Mouse (Mus musculus) limb, embryonic 14.5 days (tissue): Measurements from ENCODE around the gene Cyp2w1. TPM values are rescaled to one million over a fixed set of nuclear protein-coding genes. Genes with fewer than 3 reads are reported as not detected.

Experiments used
- ATAC-seq: fragments of 200-750 bp; cut with Nextera tagmentation; 2 replicates; pipeline ENCODE4 v1.8.0; 2017; ENCODE audit warnings: low read depth, moderate number of reproducible peaks, moderate TSS enrichment; ENCODE audit not compliant: low FRiP score
- DNase-seq: peaks from one replicate; pipeline ENCODE4 v3.0.0-alpha.2; 2015; ENCODE audit warnings: low spot score
- H3K27ac ChIP-seq: fragments of 300-500 bp; sonication (generic); replicated peaks from 2 replicates; pipeline ENCODE4 v1.5.1; 2014; ENCODE audit warnings: low read depth, mild to moderate bottlenecking, low read length, moderate library complexity, mixed read lengths
- H3K27me3 ChIP-seq: fragments of 300-500 bp; sonication (generic); 2 replicates; pipeline ENCODE4 v1.6.1; 2014; ENCODE audit warnings: low read length, mixed read lengths; ENCODE audit not compliant: control insufficient read depth, insufficient read depth
- H3K36me3 ChIP-seq: fragments of 300-500 bp; sonication (generic); 2 replicates; pipeline ENCODE4 v1.6.1; 2014; ENCODE audit warnings: mild to moderate bottlenecking, low read length, moderate library complexity, mixed read lengths; ENCODE audit not compliant: control insufficient read depth, insufficient read depth
- H3K4me1 ChIP-seq: fragments of 300-500 bp; sonication (generic); 2 replicates; pipeline ENCODE4 v1.6.1; 2014; ENCODE audit warnings: antibody characterized with exemption, low read length, mixed read lengths; ENCODE audit not compliant: control insufficient read depth, insufficient read depth
- H3K4me2 ChIP-seq: fragments of 300-500 bp; sonication (generic); replicated peaks from 2 replicates; pipeline ENCODE4 v1.6.1; 2014; ENCODE audit warnings: low read depth, mild to moderate bottlenecking, low read length, moderate library complexity; ENCODE audit not compliant: severe bottlenecking
- H3K4me3 ChIP-seq: fragments of 300-500 bp; sonication (generic); replicated peaks from 2 replicates; pipeline ENCODE4 v1.5.1; 2014; ENCODE audit warnings: low read length
- H3K9ac ChIP-seq: fragments of 300-500 bp; sonication (generic); 2 replicates; pipeline ENCODE4 v1.6.1; 2014; ENCODE audit warnings: mild to moderate bottlenecking, low read depth, low read length, moderate library complexity; ENCODE audit not compliant: severe bottlenecking
- H3K9me3 ChIP-seq: fragments of 300-500 bp; sonication (generic); 2 replicates; pipeline ENCODE4 v1.6.1; 2016; ENCODE audit warnings: low read length; ENCODE audit not compliant: control insufficient read depth
- POLR2A ChIP-seq: fragments of 200-500 bp; IDR thresholded peaks from 2 replicates; pipeline ENCODE4 v1.8.0; 2012; ENCODE audit warnings: inconsistent platforms, mild to moderate bottlenecking, moderate library complexity, borderline replicate concordance; ENCODE audit not compliant: insufficient read depth, insufficient read length; ENCODE audit errors: extremely low read depth
- whole genome bisulfite sequencing: fragments of 180-500 bp; shearing (Covaris S2); extraction: QIAGEN DNeasy Blood & Tissue Kit; methylation state at CpG from one replicate; pipeline ENCODE4 v1.1.7; 2014; 5-methylcytosine and 5-hydroxymethylcytosine counted together
- polyA plus RNA-seq, 2 experiments: library from polyadenylated mRNA; depleted of rRNA in 1 of 2; stranded (reverse) in 1 of 2; unstranded in 1 of 2; fragments of >200 nt; fragmentation: Nextera tagmentation in 1 of 2; extraction: Ambion mirVana in 1 of 2; gene quantifications; 2 replicates each; pipeline versions ENCODE4 v1.2.1 to v1.2.3; 2012 to 2014

Cyp2w1 gene
- polyA plus RNA-seq, 2 experiments: 19.6 to 29.3 TPM

- no peaks in the 10 kb centered on the region for H3K36me3 ChIP-seq
- H3K9ac ChIP-seq: no peak overlapping the region
- no peak overlapping the region for H3K27ac ChIP-seq
- H3K4me3 ChIP-seq: no peak overlapping the region
- peaks cover 4% of the 10 kb centered on the region; the same call in 1 of the 2 replicates for H3K4me1 ChIP-seq
- ATAC-seq (no peak), DNase-seq (no peak)
- H3K27me3 ChIP-seq: peaks cover 32% of the 10 kb centered on the region
- H3K4me2 ChIP-seq: no peak overlapping the region
- H3K9me3 ChIP-seq: no peaks in the 10 kb centered on the region
- TF ChIP-seq POLR2A: no peak
- WGBS: 75% methylated on average over 7 of the region's 7 CpGs
These were observed 25.3 kb upstream of the Cyp2w1 start for GRCm38 (mm10) chr5:139326986-139327633.

GRCm38 (mm10) chr5:139327634-139328020, 24.8 kb upstream of the Cyp2w1 start:
- no peak for ATAC-seq
- TF ChIP-seq POLR2A: no peak
- no peaks in the 10 kb centered on the region for H3K9me3 ChIP-seq
- H3K9ac ChIP-seq: no peak overlapping the region
- H3K27ac ChIP-seq: no peak overlapping the region
- peaks cover 32% of the 10 kb centered on the region for H3K27me3 ChIP-seq
- peaks cover 4% of the 10 kb centered on the region; the same call in 1 of the 2 replicates for H3K4me1 ChIP-seq
- no peak overlapping the region for H3K4me3 ChIP-seq
- DNase-seq: no peak
- no peak overlapping the region for H3K4me2 ChIP-seq
- H3K36me3 ChIP-seq: no peaks in the 10 kb centered on the region
- 69% methylated on average over 7 of the region's 7 CpGs for WGBS

- ATAC-seq (no peak), DNase-seq (no peak)
- Histone ChIP-seq H3K4me1 (no peaks in the 10 kb centered on the region), H3K9me3 (no peaks in the 10 kb centered on the region), H3K27ac (no peak overlapping the region), H3K4me3 (no peak overlapping the region), H3K9ac (no peak overlapping the region), H3K36me3 (peaks cover 5% of the 10 kb centered on the region), H3K4me2 (no peak overlapping the region), H3K27me3 (peaks cover 8% of the 10 kb centered on the region; the same call in 1 of the 2 replicates)
- TF ChIP-seq POLR2A: no peak
- 66% methylated on average over 7 of the region's 7 CpGs for WGBS
These were observed 21.7 kb upstream of the Cyp2w1 start for GRCm38 (mm10) chr5:139330766-139331165.

GRCm38 (mm10) chr5:139331742-139332141, 20.7 kb upstream of the Cyp2w1 start:
- H3K4me3 ChIP-seq: no peak overlapping the region
- H3K36me3 ChIP-seq: peaks cover 14% of the 10 kb centered on the region
- ATAC-seq (peak; percentile 31), DNase-seq (peak; percentile 73)
- H3K27me3 ChIP-seq: no peaks in the 10 kb centered on the region
- H3K9ac ChIP-seq: no peak overlapping the region
- no peaks in the 10 kb centered on the region for H3K4me1 ChIP-seq
- no peaks in the 10 kb centered on the region for H3K9me3 ChIP-seq
- no peak overlapping the region for H3K4me2 ChIP-seq
- 15% methylated on average over 8 of the region's 8 CpGs for WGBS
- no peak for TF ChIP-seq POLR2A
- H3K27ac ChIP-seq: no peak overlapping the region

- Histone ChIP-seq H3K9me3 (no peaks in the 10 kb centered on the region), H3K27ac (no peak overlapping the region), H3K9ac (no peak overlapping the region), H3K27me3 (no peaks in the 10 kb centered on the region), H3K36me3 (peaks cover 24% of the 10 kb centered on the region), H3K4me3 (no peak overlapping the region), H3K4me2 (no peak overlapping the region), H3K4me1 (no peaks in the 10 kb centered on the region)
- WGBS: 85% methylated on average over 8 of the region's 8 CpGs
- ATAC-seq: no peak
- DNase-seq: no peak
- TF ChIP-seq POLR2A: no peak
These were observed 19.7 kb upstream of the Cyp2w1 start for GRCm38 (mm10) chr5:139332590-139333272.
